Mouse (Mus musculus) testis, adult 2 months (tissue): ENCODE data around the gene Pmel. TPM values are rescaled to one million over a fixed set of nuclear protein-coding genes. Genes with fewer than 3 reads are reported as not detected.

Source experiments
- H3K27ac ChIP-seq: fragments of 200-500 bp; 2 replicates; pipeline ENCODE4 v1.5.1; 2012; ENCODE audit warnings: low read depth, low read length; ENCODE audit not compliant: control insufficient read depth, insufficient read depth
- H3K27me3 ChIP-seq: fragments of 200-500 bp; 2 replicates; pipeline ENCODE4 v1.6.1; 2012; ENCODE audit warnings: mild to moderate bottlenecking, low read length, moderate library complexity; ENCODE audit not compliant: control insufficient read depth, insufficient read depth
- H3K36me3 ChIP-seq: fragments of 200-500 bp; 2 replicates; pipeline ENCODE4 v1.6.1; 2012; ENCODE audit warnings: mild to moderate bottlenecking, low read length; ENCODE audit not compliant: control insufficient read depth, insufficient read depth
- H3K4me1 ChIP-seq: fragments of 200-500 bp; 2 replicates; pipeline ENCODE4 v1.6.1; 2012; ENCODE audit warnings: low read length; ENCODE audit not compliant: control insufficient read depth, insufficient read depth
- H3K4me3 ChIP-seq: fragments of 200-500 bp; 2 replicates; pipeline ENCODE4 v1.5.1; 2012; ENCODE audit warnings: low read depth, mild to moderate bottlenecking, low read length, moderate library complexity, mixed read lengths; ENCODE audit not compliant: control insufficient read depth
- CTCF ChIP-seq: fragments of 200-500 bp; IDR thresholded peaks from 2 replicates; pipeline ENCODE4 v1.5.1; 2012; ENCODE audit warnings: low read depth, mild to moderate bottlenecking, inconsistent platforms, low read length, moderate library complexity; ENCODE audit not compliant: control insufficient read depth, insufficient read depth, insufficient replicate concordance
- POLR2A ChIP-seq: fragments of 200-500 bp; IDR thresholded peaks from 2 replicates; pipeline ENCODE4 v1.6.1; 2012; ENCODE audit warnings: low read depth, mild to moderate bottlenecking, inconsistent platforms, low read length, moderate library complexity; ENCODE audit not compliant: control insufficient read depth
- polyA plus RNA-seq: library from polyadenylated mRNA; depleted of rRNA; stranded (reverse); fragments of >200 nt; gene quantifications from 2 replicates; pipeline ENCODE4 v1.2.3, GENCODE M21; 2012; rRNA removed

Pmel gene
- polyA plus RNA-seq: 24.6 and 27.7 TPM in 2 replicates

DNA sequence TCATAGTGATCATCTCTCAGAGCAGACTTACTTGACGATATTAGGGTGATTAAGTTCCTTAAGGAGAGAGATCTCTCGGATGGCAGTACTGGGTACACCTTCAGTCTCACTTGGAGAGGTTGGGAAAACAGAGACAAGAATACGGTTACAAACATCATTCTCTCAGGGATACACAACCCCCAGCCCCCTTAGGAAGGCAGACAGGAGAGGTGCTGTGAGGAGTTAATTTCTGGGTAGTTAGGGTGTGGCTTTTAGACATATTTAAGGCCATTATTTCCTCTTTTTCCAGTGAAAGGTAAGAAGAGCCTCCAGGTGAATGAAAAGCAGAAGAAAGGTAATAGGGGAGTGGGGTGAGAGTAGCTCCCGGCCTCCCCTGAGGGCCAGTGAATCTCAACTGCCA lies at the start of gene Pmel:
Gene Pmel, plus strand, starts transcription at position 301 of the 400 bp plus-strand sequence.
- peak within 1 kb of the TSS; percentile 89 for H3K27ac ChIP-seq
- H3K4me3 ChIP-seq: peak within 1 kb of the TSS; percentile 95
- TF ChIP-seq CTCF: no peak
- no peak for TF ChIP-seq POLR2A
- no peaks in the 10 kb centered on the region for H3K27me3 ChIP-seq
- H3K4me1 ChIP-seq: peaks cover 16% of the 10 kb centered on the region
- no peaks in the 10 kb centered on the region; the same call in none of the 2 replicates for H3K36me3 ChIP-seq

DNA sequence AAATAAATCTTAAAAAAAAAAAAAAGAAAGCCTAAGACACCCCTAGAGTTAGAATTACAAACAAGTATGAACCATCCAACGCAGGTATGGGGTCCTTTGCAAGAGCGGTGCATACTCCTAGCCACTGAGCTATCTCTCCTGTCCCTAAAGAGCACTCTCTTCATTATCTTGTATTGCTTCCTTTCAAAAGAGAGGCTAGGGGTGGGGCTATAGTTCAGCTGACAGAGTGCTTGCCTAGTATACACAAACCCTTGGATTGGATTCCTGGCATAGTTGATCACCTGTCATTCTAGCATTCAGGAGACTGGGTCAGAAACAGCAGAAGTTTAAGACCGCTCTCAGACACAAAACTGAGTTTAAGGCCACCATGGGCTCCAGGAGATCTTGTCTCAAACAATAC lies 48.7 kb upstream of the Pmel start:
- TF ChIP-seq POLR2A: no peak
- TF ChIP-seq CTCF: no peak
- Histone ChIP-seq H3K4me3 (no peak overlapping the region), H3K27ac (no peak overlapping the region), H3K36me3 (no peaks in the 10 kb centered on the region), H3K4me1 (no peaks in the 10 kb centered on the region), H3K27me3 (no peaks in the 10 kb centered on the region)

- Histone ChIP-seq H3K36me3 (no peaks in the 10 kb centered on the region), H3K4me1 (no peaks in the 10 kb centered on the region), H3K4me3 (no peak overlapping the region), H3K27me3 (no peaks in the 10 kb centered on the region), H3K27ac (no peak overlapping the region)
- no peak for TF ChIP-seq CTCF
- TF ChIP-seq POLR2A: no peak
These were observed 47.3 kb upstream of the Pmel start for GRCm38 (mm10) chr10:128656731-128657130.

- no peak overlapping the region for H3K4me3 ChIP-seq
- H3K27ac ChIP-seq: no peak overlapping the region
- no peaks in the 10 kb centered on the region for H3K36me3 ChIP-seq
- H3K27me3 ChIP-seq: no peaks in the 10 kb centered on the region
- TF ChIP-seq CTCF (no peak), POLR2A (no peak)
- H3K4me1 ChIP-seq: no peaks in the 10 kb centered on the region
These were observed 46.2 kb upstream of the Pmel start for GRCm38 (mm10) chr10:128657844-128658243.

DNA sequence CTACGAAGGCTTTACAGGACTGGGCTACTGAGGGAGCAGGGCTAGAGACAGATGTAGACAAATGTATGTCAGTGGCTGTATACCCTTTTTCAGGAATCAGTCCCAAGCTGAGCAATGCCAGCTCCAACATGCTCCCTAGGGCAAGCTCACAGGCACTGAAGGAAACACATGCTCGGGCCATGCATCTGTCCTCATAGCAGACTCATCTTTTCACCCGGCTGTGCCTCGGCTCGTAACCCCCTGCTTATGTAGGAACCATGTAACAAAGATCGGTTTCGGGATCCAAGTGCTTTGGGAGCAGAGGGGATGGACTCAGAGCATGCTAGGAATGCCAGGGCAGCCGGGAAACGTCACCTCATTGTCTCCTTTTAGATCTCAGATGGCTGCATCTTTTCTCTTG lies 44.5 kb upstream of the Pmel start:
- TF ChIP-seq CTCF (no peak), POLR2A (no peak)
- no peak overlapping the region for H3K27ac ChIP-seq
- no peaks in the 10 kb centered on the region for H3K36me3 ChIP-seq
- H3K27me3 ChIP-seq: no peaks in the 10 kb centered on the region
- H3K4me3 ChIP-seq: no peak overlapping the region
- H3K4me1 ChIP-seq: no peaks in the 10 kb centered on the region

DNA sequence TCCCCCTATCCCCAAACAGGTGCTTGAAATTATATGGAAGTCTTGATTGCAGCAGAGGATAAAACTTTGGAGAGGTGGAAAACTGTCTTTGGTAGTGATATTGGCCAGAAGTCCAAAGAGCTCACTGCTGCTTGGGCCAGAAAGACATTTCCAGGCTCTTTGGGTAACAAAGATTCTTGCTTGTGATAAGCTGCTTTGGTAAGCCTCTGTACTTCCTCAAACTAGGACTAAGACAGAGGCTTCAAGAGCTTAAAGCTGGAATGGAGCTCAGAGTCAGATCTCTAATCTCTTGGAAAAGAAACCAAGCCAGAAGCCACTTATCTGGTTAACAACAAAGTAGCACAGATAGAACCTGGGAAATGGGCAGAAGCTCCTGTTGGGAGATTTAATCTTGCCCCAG lies 41.5 kb upstream of the Pmel start:
- Histone ChIP-seq H3K27me3 (no peaks in the 10 kb centered on the region), H3K27ac (no peak overlapping the region), H3K36me3 (no peaks in the 10 kb centered on the region), H3K4me3 (no peak overlapping the region), H3K4me1 (no peaks in the 10 kb centered on the region)
- TF ChIP-seq POLR2A: no peak
- TF ChIP-seq CTCF: no peak

DNA sequence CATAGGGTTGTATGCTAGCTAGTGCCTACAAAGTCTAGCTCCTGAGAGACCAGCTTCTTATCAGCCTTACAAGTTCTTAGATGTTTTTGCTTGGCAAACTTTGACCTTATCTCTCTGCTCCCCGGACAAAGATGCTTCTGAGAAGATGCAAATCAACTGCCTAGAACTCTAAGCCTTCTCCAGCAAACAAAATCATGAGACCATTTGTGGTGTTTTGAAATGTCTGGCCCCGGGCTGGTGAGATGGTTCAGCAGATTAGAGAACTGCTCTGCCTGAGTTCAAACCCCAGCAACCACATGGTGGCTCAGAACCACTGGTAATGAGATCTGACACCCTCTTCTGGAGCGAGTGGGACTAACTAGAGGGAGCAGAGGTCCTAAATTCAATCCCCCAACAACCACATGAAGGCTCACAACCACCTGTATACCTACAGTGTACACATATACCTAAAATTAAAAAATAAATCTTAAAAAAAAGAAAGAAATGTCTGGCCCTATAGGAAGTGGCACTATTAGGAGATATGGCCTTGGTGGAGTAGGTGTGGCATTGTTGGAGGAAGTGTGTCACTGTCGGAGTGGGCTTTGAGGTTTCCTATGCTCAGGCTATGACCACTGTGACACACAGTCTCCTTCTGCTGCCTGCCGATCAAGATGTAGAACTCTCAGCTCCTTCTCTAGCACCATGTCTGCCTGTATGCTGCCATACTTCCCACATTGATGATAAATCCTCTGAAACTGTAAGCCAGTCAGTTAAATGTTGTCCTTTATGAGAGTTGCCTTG lies 40.4 kb upstream of the Pmel start:
- no peak overlapping the region for H3K27ac ChIP-seq
- no peak overlapping the region for H3K4me3 ChIP-seq
- H3K4me1 ChIP-seq: 0 out of 2 replicates have a peak, but pooled peaks cover 1% of the 10 kb centered on the region
- H3K36me3 ChIP-seq: no peaks in the 10 kb centered on the region
- TF ChIP-seq POLR2A (no peak), CTCF (no peak)
- H3K27me3 ChIP-seq: no peaks in the 10 kb centered on the region
